ENCODE assay signal across 8 mouse cellular contexts in the genomic region with DNA sequence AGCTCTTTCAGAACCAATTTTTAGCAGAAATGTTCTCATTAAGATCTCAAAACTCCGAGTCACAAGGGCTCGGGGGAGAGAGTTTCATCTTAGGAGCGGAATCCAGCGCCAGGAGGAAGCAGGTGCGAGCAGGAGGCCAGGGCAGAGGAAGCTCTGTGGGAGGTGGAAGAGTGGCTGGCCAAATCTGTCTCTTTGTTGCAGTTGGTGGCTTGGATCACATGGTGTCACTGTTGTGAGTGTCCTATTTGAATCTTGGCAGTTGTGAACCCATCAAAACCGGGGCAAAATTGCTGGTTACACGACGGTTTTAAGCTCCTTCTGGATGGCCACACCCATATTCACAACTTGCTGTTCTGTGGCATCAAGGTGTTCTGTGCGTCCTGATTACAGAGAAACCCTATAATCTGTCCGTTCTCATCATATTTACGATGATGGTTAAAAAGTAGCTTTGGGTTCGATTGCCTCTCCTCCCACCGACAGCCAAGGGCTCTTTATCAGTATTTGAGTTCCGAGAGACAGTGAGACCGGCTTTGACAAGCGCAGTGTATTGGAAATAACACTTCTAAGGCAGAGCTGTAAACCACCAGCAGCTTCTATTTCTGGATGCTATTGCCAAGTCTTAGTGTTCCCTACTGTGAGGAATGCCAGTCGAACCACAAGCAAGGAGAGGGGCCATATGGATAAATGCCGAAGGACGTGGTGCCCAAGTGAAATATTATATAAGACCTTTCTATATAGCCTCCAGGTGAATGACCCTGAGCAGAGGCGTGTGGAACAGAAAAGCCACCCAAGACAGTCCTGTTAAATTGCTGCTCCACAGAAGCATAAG. TPM values are rescaled to one million over a fixed set of nuclear protein-coding genes. Genes with fewer than 3 reads are reported as not detected.
A peak's percentile ranks its signal among the peaks of the same experiment; 100 is the strongest.
DNase-seq lines count a peak whose midpoint lies in the region; ATAC-seq lines count a peak whose summit lies in the region.

No protein-coding gene starts in this region.

- H3K27ac ChIP-seq in forebrain, embryonic 14.5 days (ENCODE audit: low read depth, low read length): no peak overlapping the region
- no peak overlapping the region for H3K27ac ChIP-seq in forebrain, embryonic 11.5 days (ENCODE audit: low read depth, low read length)
- no peak overlapping the region for H3K27ac ChIP-seq in liver, embryonic 11.5 days (ENCODE audit: low read depth, low read length)

- H3K9ac ChIP-seq in forebrain, embryonic 14.5 days (ENCODE audit: low read length): no peak overlapping the region
- no peak overlapping the region for H3K9ac ChIP-seq in forebrain, embryonic 11.5 days (ENCODE audit: low read length)
- no peak overlapping the region for H3K9ac ChIP-seq in liver, embryonic 11.5 days (ENCODE audit: low read depth, low read length)

- H3K9me3 ChIP-seq in forebrain, embryonic 14.5 days (replicated peaks; ENCODE audit: control insufficient read depth, low read length): no peaks in the 10 kb centered on the region
- H3K9me3 ChIP-seq in forebrain, embryonic 11.5 days (ENCODE audit: control insufficient read depth, low read length): no peaks in the 10 kb centered on the region
- no peaks in the 10 kb centered on the region for H3K9me3 ChIP-seq in liver, embryonic 11.5 days (ENCODE audit: control insufficient read depth, low read length)

- no peaks in the 10 kb centered on the region for H3K27me3 ChIP-seq in forebrain, embryonic 14.5 days (replicated peaks; ENCODE audit: control insufficient read depth, insufficient read depth, low read length)
- H3K27me3 ChIP-seq in forebrain, embryonic 11.5 days (ENCODE audit: control insufficient read depth, insufficient read depth, low read length): no peaks in the 10 kb centered on the region
- H3K27me3 ChIP-seq in liver, embryonic 11.5 days (replicated peaks; ENCODE audit: control insufficient read depth, insufficient read depth, low read length): no peaks in the 10 kb centered on the region

- DNase-seq in forebrain, embryonic 14.5 days (ENCODE audit: low spot score): peak; percentile 32
- no peak for DNase-seq in forebrain, embryonic 11.5 days (ENCODE audit: low spot score)
- peak; percentile 48 for DNase-seq in lung, postnatal 10 days
- DNase-seq in lung, postnatal 4 days: no peak
- peak; percentile 91 for DNase-seq in cerebellum, adult 9-11 months
- no peak for DNase-seq in liver, embryonic 11.5 days (ENCODE audit: low spot score)
- DNase-seq in thymus, postnatal 4 days: peak; percentile 63
- DNase-seq in adrenal gland, postnatal 25 days: no peak

- H3K4me1 ChIP-seq in forebrain, embryonic 14.5 days (ENCODE audit: control insufficient read depth, insufficient read depth, low read length): peaks cover 3% of the 10 kb centered on the region; the same call in 1 of the 2 replicates
- peaks cover 2% of the 10 kb centered on the region; the same call in 1 of the 2 replicates for H3K4me1 ChIP-seq in forebrain, embryonic 11.5 days (replicated peaks; ENCODE audit: control insufficient read depth, insufficient read depth, low read length)
- H3K4me1 ChIP-seq in liver, embryonic 11.5 days (replicated peaks; ENCODE audit: control insufficient read depth, insufficient read depth, low read length): 0 out of 2 replicates have a peak, but pooled peaks cover 3% of the 10 kb centered on the region

- no peak overlapping the region for H3K4me3 ChIP-seq in forebrain, embryonic 14.5 days (ENCODE audit: low read depth, low read length)
- H3K4me3 ChIP-seq in forebrain, embryonic 11.5 days (ENCODE audit: low read depth, low read length): no peak overlapping the region
- H3K4me3 ChIP-seq in liver, embryonic 11.5 days (ENCODE audit: low read depth, low read length): no peak overlapping the region

- no peak for ATAC-seq in forebrain, embryonic 14.5 days
- ATAC-seq in forebrain, embryonic 11.5 days (replicated peaks; ENCODE audit: low FRiP score): no peak
- ATAC-seq in liver, embryonic 11.5 days (replicated peaks; ENCODE audit: low FRiP score): peak; percentile 45; the same call in 1 of the 2 replicates

- 67% methylated on average over 20 of the region's 20 CpGs for WGBS in forebrain, embryonic 14.5 days
- WGBS in forebrain, embryonic 11.5 days: 69% methylated on average over 20 of the region's 20 CpGs
- 39% methylated on average over 20 of the region's 20 CpGs for WGBS in liver, embryonic 11.5 days

- H3K4me2 ChIP-seq in forebrain, embryonic 14.5 days (ENCODE audit: low read length): no peak overlapping the region
- H3K4me2 ChIP-seq in forebrain, embryonic 11.5 days (ENCODE audit: low read depth, low read length, severe bottlenecking): no peak overlapping the region
- H3K4me2 ChIP-seq in liver, embryonic 11.5 days: peak overlapping the region; percentile 16; the same call in 1 of the 2 replicates

- no peaks in the 10 kb centered on the region for H3K36me3 ChIP-seq in forebrain, embryonic 14.5 days (ENCODE audit: control insufficient read depth, insufficient read depth, low read length)
- no peaks in the 10 kb centered on the region for H3K36me3 ChIP-seq in forebrain, embryonic 11.5 days (ENCODE audit: control insufficient read depth, insufficient read depth, low read length)
- no peaks in the 10 kb centered on the region for H3K36me3 ChIP-seq in liver, embryonic 11.5 days (ENCODE audit: control insufficient read depth, insufficient read depth, low read length)

RNA-seq across cellular contexts. Expression of a gene that starts 47.4 kb away (rescaled TPM):
- polyA plus RNA-seq in forebrain, embryonic 14.5 days (2014; fragmentation: Nextera tagmentation; extraction: Ambion mirVana): 105 and 109 TPM in 2 replicates
- polyA plus RNA-seq in forebrain, embryonic 11.5 days (2014; fragmentation: Nextera tagmentation; extraction: Ambion mirVana): 19.4 and 21.5 TPM in 2 replicates
- polyA plus RNA-seq in liver, embryonic 11.5 days (2014; fragmentation: Nextera tagmentation; extraction: Ambion mirVana): 17.8 and 21.9 TPM in 2 replicates
- 62.2 and 62.4 TPM in 2 replicates for total RNA-seq in adrenal gland, postnatal 25 days (2021)

Comparison
In these comparisons a context has a peak if more than half of its experiments do, and no peak if none do; other contexts are left out.
1. DNase-seq: peak in forebrain, embryonic 14.5 days (single experiment), lung, postnatal 10 days (single experiment), cerebellum, adult 9-11 months (single experiment) and thymus, postnatal 4 days (single experiment); none in forebrain, embryonic 11.5 days (single experiment), lung, postnatal 4 days (0 of 2), liver, embryonic 11.5 days (single experiment) and adrenal gland, postnatal 25 days (single experiment).